Mouse (Mus musculus): ENCODE measurements around the gene Tmem120b. TPM values are rescaled to one million over a fixed set of nuclear protein-coding genes. Genes with fewer than 3 reads are reported as not detected.

The Tmem120b gene
- polyA plus RNA-seq, 1 experiment, result 10.4 TPM

DNA sequence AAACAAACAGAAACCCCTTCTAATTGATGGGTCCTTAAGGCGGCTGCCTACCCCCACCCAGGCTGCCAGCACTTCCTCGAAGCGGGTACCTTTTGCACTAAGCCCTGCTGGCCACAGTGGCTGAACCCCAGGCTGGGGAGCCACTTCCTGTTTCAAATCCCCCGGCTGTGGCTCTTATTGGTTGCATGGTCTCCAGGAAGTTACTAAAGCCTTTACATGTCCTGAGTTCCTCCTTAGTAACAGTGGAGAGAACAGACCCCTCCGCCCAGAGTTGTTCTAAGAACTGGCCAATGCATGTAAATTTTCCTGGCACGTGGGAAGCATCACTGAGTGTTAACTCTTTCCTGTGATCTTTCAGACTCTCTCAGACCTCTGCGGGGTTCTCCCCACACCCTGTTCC lies 82.9 kb downstream of the Tmem120b start:
- Histone ChIP-seq H3K79me3 (ENCODE audit: low read depth) (peaks cover 19% of the 10 kb centered on the region), H3K27me3 (ENCODE audit: control insufficient read depth, insufficient read depth, insufficient read length) (no peaks in the 10 kb centered on the region), H3K4me3 (ENCODE audit: insufficient read depth, poor library complexity, severe bottlenecking) (no peak overlapping the region), H3K36me3 (ENCODE audit: control insufficient read depth, insufficient read depth) (peaks cover 61% of the 10 kb centered on the region), H3K79me2 (ENCODE audit: control insufficient read depth, insufficient read depth) (peaks cover 43% of the 10 kb centered on the region), H3ac (ENCODE audit: control insufficient read depth, insufficient read length, low read depth) (no peak overlapping the region)
- TF ChIP-seq CEBPB (IDR thresholded peaks at IDR 0.05; ENCODE audit: low read depth) (no peak), CTCF (IDR thresholded peaks at IDR 0.05; ENCODE audit: control insufficient read depth, insufficient read depth, insufficient read length) (no peak), MYOG (IDR thresholded peaks at IDR 0.05; ENCODE audit: control insufficient read depth, extremely low read depth, insufficient read length) (no peak), MAX (IDR thresholded peaks at IDR 0.05) (no peak), USF1 (IDR thresholded peaks at IDR 0.05; ENCODE audit: low read depth) (no peak), MYOD1 (IDR thresholded peaks at IDR 0.05; ENCODE audit: control insufficient read depth, insufficient read length, low read depth) (no peak), FOSL1 (IDR thresholded peaks at IDR 0.05; ENCODE audit: insufficient read depth, low read length, poor library complexity, severe bottlenecking) (no peak)

DNA sequence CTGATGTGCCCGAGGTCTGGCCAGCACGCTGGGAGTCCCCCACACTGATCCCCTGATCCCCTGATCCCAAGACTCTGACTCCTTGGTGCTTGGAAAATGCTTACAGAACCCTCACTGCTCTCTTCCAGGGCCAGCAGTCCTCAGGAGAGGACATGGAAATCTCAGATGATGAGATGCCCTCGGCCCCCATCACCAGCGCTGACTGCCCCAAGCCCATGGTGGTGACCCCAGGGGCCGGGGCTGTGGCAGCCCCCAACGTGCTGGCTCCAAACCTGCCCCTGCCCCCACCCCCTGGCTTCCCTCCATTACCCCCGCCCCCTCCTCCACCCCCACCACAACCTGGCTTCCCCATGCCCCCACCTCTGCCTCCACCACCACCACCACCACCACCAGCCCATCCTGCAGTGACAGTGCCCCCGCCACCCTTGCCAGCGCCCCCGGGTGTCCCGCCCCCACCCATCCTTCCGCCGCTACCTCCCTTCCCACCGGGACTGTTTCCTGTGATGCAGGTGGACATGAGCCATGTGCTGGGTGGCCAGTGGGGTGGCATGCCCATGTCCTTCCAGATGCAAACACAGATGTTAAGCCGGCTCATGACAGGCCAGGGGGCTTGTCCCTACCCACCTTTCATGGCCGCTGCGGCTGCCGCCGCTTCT lies 83.6 kb downstream of the Tmem120b start:
- TF ChIP-seq MYOD1 (IDR thresholded peaks at IDR 0.05; ENCODE audit: control insufficient read depth, insufficient read length, low read depth) (no peak), FOSL1 (IDR thresholded peaks at IDR 0.05; ENCODE audit: insufficient read depth, low read length, poor library complexity, severe bottlenecking) (no peak), USF1 (IDR thresholded peaks at IDR 0.05; ENCODE audit: low read depth) (no peak), MAX (IDR thresholded peaks at IDR 0.05) (no peak), CEBPB (IDR thresholded peaks at IDR 0.05; ENCODE audit: low read depth) (no peak), CTCF (IDR thresholded peaks at IDR 0.05; ENCODE audit: control insufficient read depth, insufficient read depth, insufficient read length) (no peak), MYOG (IDR thresholded peaks at IDR 0.05; ENCODE audit: control insufficient read depth, extremely low read depth, insufficient read length) (no peak)
- Histone ChIP-seq H3K36me3 (ENCODE audit: control insufficient read depth, insufficient read depth) (peaks cover 58% of the 10 kb centered on the region), H3ac (ENCODE audit: control insufficient read depth, insufficient read length, low read depth) (no peak overlapping the region), H3K79me2 (ENCODE audit: control insufficient read depth, insufficient read depth) (peaks cover 36% of the 10 kb centered on the region), H3K4me3 (ENCODE audit: insufficient read depth, poor library complexity, severe bottlenecking) (no peak overlapping the region), H3K79me3 (ENCODE audit: low read depth) (peaks cover 19% of the 10 kb centered on the region), H3K27me3 (ENCODE audit: control insufficient read depth, insufficient read depth, insufficient read length) (no peaks in the 10 kb centered on the region)

DNA sequence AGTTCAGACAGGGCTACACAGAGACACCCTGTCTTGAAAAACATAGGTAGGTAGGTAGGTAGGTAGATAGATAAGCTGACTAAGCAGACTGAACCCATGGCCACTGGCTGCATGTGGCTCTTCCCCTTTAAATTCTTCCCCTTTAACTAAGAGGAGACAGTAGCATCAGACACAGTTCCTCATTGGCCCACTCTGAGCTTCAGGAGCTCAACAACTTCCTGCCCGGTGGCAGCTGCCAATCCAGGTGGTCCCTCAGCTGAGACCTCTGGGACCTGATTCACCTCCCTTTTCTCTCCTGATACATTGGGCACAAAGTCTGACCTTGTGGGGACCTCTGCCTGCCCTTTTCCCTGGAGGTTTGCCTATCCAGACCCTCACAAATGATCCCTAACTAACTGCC lies 84.7 kb downstream of the Tmem120b start:
- Histone ChIP-seq H3K79me2 (ENCODE audit: control insufficient read depth, insufficient read depth) (peaks cover 35% of the 10 kb centered on the region), H3K27me3 (ENCODE audit: control insufficient read depth, insufficient read depth, insufficient read length) (no peaks in the 10 kb centered on the region), H3K4me3 (ENCODE audit: insufficient read depth, poor library complexity, severe bottlenecking) (no peak overlapping the region), H3ac (ENCODE audit: control insufficient read depth, insufficient read length, low read depth) (no peak overlapping the region), H3K79me3 (ENCODE audit: low read depth) (peaks cover 19% of the 10 kb centered on the region), H3K36me3 (ENCODE audit: control insufficient read depth, insufficient read depth) (peaks cover 58% of the 10 kb centered on the region)
- no peak for TF ChIP-seq CTCF (IDR thresholded peaks at IDR 0.05; ENCODE audit: control insufficient read depth, insufficient read depth, insufficient read length)
- no peak for TF ChIP-seq MYOG (IDR thresholded peaks at IDR 0.05; ENCODE audit: control insufficient read depth, extremely low read depth, insufficient read length)
- no peak for TF ChIP-seq MAX (IDR thresholded peaks at IDR 0.05)

DNA sequence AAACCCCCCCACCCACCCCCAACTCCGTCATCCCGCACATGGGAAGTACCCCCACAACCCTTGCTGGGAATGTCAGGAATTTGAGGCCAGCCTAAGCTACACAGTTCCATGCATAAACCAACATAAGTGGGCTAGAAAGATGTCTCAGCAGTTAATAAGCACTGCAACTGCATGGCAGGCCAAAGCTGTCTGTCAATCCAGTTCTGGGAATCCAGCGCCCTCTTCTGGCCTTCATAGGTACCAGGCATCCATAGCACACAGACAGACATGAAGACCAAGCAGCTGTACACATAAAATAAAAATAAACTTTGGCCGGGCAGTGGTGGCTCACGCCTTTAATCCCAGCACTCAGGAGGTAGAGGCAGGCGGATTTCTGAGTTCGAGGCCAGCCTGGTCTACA lies 87.2 kb downstream of the Tmem120b start:
- Histone ChIP-seq H3K79me3 (ENCODE audit: low read depth) (peaks cover 7% of the 10 kb centered on the region), H3K36me3 (ENCODE audit: control insufficient read depth, insufficient read depth) (peaks cover 59% of the 10 kb centered on the region), H3K79me2 (ENCODE audit: control insufficient read depth, insufficient read depth) (peaks cover 12% of the 10 kb centered on the region), H3ac (ENCODE audit: control insufficient read depth, insufficient read length, low read depth) (no peak overlapping the region), H3K4me3 (ENCODE audit: insufficient read depth, poor library complexity, severe bottlenecking) (no peak overlapping the region), H3K27me3 (ENCODE audit: control insufficient read depth, insufficient read depth, insufficient read length) (no peaks in the 10 kb centered on the region)
- TF ChIP-seq USF1 (IDR thresholded peaks at IDR 0.05; ENCODE audit: low read depth), result no peak
- peak; percentile 56 for TF ChIP-seq CTCF (IDR thresholded peaks at IDR 0.05; ENCODE audit: control insufficient read depth, insufficient read depth, insufficient read length)

DNA sequence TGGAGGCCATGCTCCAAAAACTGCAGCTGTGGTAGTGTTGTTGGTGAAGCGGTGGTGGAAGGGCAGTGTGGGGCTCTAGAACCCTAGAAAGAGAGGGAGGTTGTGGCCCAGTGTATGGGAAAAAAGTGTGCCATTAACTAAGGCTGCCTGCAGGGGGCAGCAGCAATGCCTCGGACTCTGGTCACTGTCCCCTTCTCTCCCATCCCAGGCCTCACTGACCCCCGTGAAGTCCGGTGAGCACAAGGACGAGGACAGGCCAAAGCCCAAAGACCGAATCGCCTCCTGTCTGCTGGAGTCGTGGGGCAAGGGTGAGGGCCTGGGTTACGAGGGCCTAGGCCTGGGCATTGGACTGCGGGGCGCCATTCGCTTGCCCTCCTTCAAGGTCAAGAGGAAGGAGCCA lies 88.5 kb downstream of the Tmem120b start:
- H3K79me3 ChIP-seq (ENCODE audit: low read depth), result no peaks in the 10 kb centered on the region
- H3K4me3 ChIP-seq (ENCODE audit: insufficient read depth, poor library complexity, severe bottlenecking), result no peak overlapping the region
- H3K27me3 ChIP-seq (ENCODE audit: control insufficient read depth, insufficient read depth, insufficient read length), result no peaks in the 10 kb centered on the region
- TF ChIP-seq FOSL1 (IDR thresholded peaks at IDR 0.05; ENCODE audit: insufficient read depth, low read length, poor library complexity, severe bottlenecking) (no peak), CTCF (IDR thresholded peaks at IDR 0.05; ENCODE audit: control insufficient read depth, insufficient read depth, insufficient read length) (peak; percentile 18), CEBPB (IDR thresholded peaks at IDR 0.05; ENCODE audit: low read depth) (no peak), MYOD1 (IDR thresholded peaks at IDR 0.05; ENCODE audit: control insufficient read depth, insufficient read length, low read depth) (no peak)
- no peaks in the 10 kb centered on the region for H3K79me2 ChIP-seq (ENCODE audit: control insufficient read depth, insufficient read depth)
- H3K36me3 ChIP-seq (ENCODE audit: control insufficient read depth, insufficient read depth), result peaks cover 57% of the 10 kb centered on the region
- H3ac ChIP-seq (ENCODE audit: control insufficient read depth, insufficient read length, low read depth), result no peak overlapping the region

DNA sequence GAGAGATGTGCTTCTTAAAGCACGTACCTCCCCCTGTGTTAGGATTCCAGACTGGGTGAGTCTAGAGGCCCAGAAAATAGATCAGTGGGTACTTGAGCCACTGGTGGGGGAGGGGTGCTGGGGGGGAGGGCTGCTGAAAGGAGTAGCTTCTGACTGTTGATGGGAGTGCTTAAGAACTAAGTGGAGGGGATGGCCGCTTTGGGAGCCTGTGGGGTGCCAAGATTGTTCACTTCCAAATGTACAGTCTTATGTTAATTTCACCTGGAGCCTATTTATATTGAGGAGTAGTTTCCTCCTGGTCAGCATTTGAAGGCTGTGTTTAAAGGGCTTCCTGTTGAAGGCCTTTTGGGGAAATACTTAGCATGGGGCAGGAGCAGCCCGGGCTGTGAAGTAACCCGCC lies 89.8 kb downstream of the Tmem120b start:
- Histone ChIP-seq H3K79me3 (ENCODE audit: low read depth) (no peaks in the 10 kb centered on the region), H3K36me3 (ENCODE audit: control insufficient read depth, insufficient read depth) (peaks cover 55% of the 10 kb centered on the region), H3K27me3 (ENCODE audit: control insufficient read depth, insufficient read depth, insufficient read length) (no peaks in the 10 kb centered on the region), H3ac (ENCODE audit: control insufficient read depth, insufficient read length, low read depth) (no peak overlapping the region), H3K4me3 (ENCODE audit: insufficient read depth, poor library complexity, severe bottlenecking) (no peak overlapping the region), H3K79me2 (ENCODE audit: control insufficient read depth, insufficient read depth) (no peaks in the 10 kb centered on the region)
- TF ChIP-seq MYOD1 (IDR thresholded peaks at IDR 0.05; ENCODE audit: control insufficient read depth, insufficient read length, low read depth) (no peak), MAX (IDR thresholded peaks at IDR 0.05) (no peak), MYOG (IDR thresholded peaks at IDR 0.05; ENCODE audit: control insufficient read depth, extremely low read depth, insufficient read length) (no peak), USF1 (IDR thresholded peaks at IDR 0.05; ENCODE audit: low read depth) (no peak), FOSL1 (IDR thresholded peaks at IDR 0.05; ENCODE audit: insufficient read depth, low read length, poor library complexity, severe bottlenecking) (no peak), CTCF (IDR thresholded peaks at IDR 0.05; ENCODE audit: control insufficient read depth, insufficient read depth, insufficient read length) (no peak), CEBPB (IDR thresholded peaks at IDR 0.05; ENCODE audit: low read depth) (no peak)
